Mouse (Mus musculus) duodenum, adult 2 months (tissue): ENCODE measurements around the gene Ptpdc1. TPM values are rescaled to one million over a fixed set of nuclear protein-coding genes. Genes with fewer than 3 reads are reported as not detected.

Experiments used
- polyA plus RNA-seq: library from polyadenylated mRNA; depleted of rRNA; stranded (reverse); fragments of >200 nt; gene quantifications from 2 replicates; pipeline ENCODE4 v1.2.3, GENCODE M21; 2012; ENCODE audit warnings: low replicate concordance; rRNA removed

The Ptpdc1 gene
- polyA plus RNA-seq = 0.13 and 0.47 TPM in 2 replicates

DNA sequence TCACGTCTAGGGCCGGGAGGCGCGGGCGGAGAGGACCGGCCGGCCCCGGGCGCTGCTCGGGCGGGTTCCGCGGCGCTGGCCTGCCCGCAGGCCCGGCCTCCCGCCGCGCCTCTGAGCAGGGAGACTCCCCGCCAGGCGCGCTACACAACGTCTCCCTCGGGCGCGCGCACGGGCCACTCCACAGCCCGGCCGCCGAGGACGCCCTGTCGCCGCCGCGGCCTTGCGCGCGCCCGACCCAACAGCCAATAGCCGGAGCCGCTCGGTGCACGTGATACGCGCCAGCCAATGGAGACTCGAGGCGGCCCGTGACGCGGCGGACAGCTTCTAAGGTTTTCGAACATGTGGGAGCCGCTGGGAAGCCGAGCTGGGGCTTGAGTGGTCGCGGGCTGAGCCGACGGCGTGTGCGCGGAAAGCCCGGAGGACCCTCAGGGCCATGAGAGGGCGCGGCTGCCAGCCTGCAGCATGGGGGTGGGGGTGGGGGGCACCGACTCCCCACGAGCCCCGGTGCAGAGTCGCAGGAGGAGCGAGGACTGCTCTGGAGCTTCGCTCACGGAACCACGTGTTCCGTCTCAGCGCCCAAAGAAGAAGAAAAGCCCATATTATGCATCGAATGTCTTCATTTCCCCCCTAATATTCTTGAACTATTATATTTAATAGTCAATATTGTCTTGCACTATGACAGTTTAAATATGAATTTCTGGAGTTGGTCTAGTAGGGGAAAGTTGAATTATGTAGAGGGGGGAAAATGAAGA, at the start of gene Ptpdc1:
Ptpdc1 (minus strand) TSS at position 232 of the 752 bp plus-strand sequence.

DNA sequence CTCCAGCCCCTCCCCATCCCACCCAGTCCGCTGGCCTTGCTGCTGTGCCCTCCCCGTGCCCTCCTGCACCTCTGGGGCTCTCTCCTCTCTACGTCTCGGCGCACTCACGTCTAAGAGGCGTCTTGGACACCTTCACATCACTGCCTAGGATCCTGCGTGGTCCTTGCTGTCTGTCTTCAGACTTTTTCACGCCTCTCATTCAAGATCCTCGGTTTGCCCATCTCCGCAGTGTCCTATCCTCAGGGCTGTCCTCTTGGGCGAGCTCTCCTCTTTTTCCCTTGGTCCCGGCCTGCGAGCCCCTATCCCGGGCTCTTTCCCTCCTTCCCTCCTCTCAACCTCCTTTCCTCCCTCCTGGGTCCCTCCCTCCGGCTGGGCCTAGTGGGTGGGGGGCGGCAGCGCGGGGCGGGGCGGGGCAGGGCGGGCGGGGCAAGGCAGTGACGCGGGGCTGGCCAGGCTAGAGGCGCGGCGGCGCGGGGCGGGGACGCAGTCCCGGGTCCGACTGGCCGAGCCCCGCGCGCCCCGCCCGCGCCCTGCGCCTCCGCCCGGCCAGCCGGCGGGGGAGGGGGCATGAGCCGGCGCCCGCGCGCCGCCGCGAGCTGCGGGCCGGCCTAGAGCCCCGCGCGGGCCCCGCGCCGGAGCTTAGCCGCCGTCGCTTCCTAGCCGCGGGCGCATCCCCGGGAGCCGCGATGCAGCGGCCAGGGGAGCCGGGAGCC, 37.1 kb upstream of the Ptpdc1 start, which contains the start of gene Barx1:
Barx1 (plus strand) TSS at position 568 of the 713 bp plus-strand sequence.

Other genes starting within 250 kb of the Ptpdc1 start
- gene Zfp169, start 112.2 kb downstream of the Ptpdc1 start, polyA plus RNA-seq = 3.5 and 3.8 TPM in 2 replicates
- not detected in 2 replicates for gene A830005F24Rik, start 112.1 kb downstream of the Ptpdc1 start, polyA plus RNA-seq
- gene Barx1, start 37.3 kb upstream of the Ptpdc1 start, polyA plus RNA-seq = 12.5 TPM in 1 of 2 replicates, not detected in the other
- 6.8 and 9.0 TPM in 2 replicates for gene Phf2, start 245.5 kb upstream of the Ptpdc1 start, polyA plus RNA-seq